Mouse (Mus musculus) CH12.LX (cell line): ENCODE measurements around the gene Pacsin1. TPM values are rescaled to one million over a fixed set of nuclear protein-coding genes. Genes with fewer than 3 reads are reported as not detected.

Experiments
- DNase-seq: peaks from one replicate; pipeline ENCODE4 v3.0.0-alpha.2; 2013; ENCODE audit errors: extremely low read depth
- H3K27ac ChIP-seq: 2 replicates; pipeline ENCODE4 v1.5.1; 2012; ENCODE audit warnings: low read depth, mild to moderate bottlenecking, control low read depth, moderate library complexity; ENCODE audit not compliant: insufficient read depth
- H3K27me3 ChIP-seq: replicated peaks from 2 replicates; pipeline ENCODE3; 2012; ENCODE audit warnings: inconsistent platforms
- H3K36me3 ChIP-seq, 2 experiments: replicated peaks in 1 of 2; 2 replicates each; pipeline versions ENCODE3 to v1.6.1; 2012; ENCODE audit warnings: inconsistent platforms in 1 of 2, low read length in 1 of 2, mild to moderate bottlenecking in 1 of 2, mixed read lengths in 1 of 2, moderate library complexity in 1 of 2; ENCODE audit not compliant: control insufficient read depth in 1 of 2, insufficient read depth in 1 of 2
- H3K4me1 ChIP-seq, 2 experiments: 2 replicates each; pipeline ENCODE4 v1.6.1; 2012; ENCODE audit warnings: inconsistent platforms in 1 of 2, moderate library complexity in 1 of 2; ENCODE audit not compliant: insufficient read depth in 2 of 2, control insufficient read depth in 1 of 2
- H3K4me2 ChIP-seq: 2 replicates; pipeline ENCODE4 v1.6.1; 2012; ENCODE audit warnings: low read depth, mild to moderate bottlenecking, control low read depth; ENCODE audit not compliant: poor library complexity, insufficient read depth, severe bottlenecking
- H3K4me3 ChIP-seq, 3 experiments: fragments of 150-350 bp in 1 of 3; sonication (generic) in 1 of 3; replicated peaks in 1 of 3; 2 replicates each; pipeline versions ENCODE3 to v1.5.1; 2011 to 2012; ENCODE audit warnings: low read depth in 2 of 3, low read length in 2 of 3, mild to moderate bottlenecking in 2 of 3, moderate library complexity in 2 of 3, control low read depth in 1 of 3, improper control_type of control experiment in 1 of 3, inconsistent platforms in 1 of 3, mixed read lengths in 1 of 3; ENCODE audit not compliant: poor library complexity in 1 of 3
- H3K79me2 ChIP-seq: replicated peaks from 2 replicates; pipeline ENCODE4 v1.6.1; 2012; ENCODE audit warnings: mild to moderate bottlenecking, moderate library complexity; ENCODE audit not compliant: control insufficient read depth, poor library complexity, insufficient read depth, severe bottlenecking; ENCODE audit errors: extremely low read depth
- H3K9ac ChIP-seq: 2 replicates; pipeline ENCODE4 v1.6.1; 2012; ENCODE audit warnings: low read depth, mild to moderate bottlenecking, control low read depth, moderate library complexity; ENCODE audit not compliant: insufficient read depth
- H3K9me3 ChIP-seq: replicated peaks from 2 replicates; pipeline ENCODE3; 2012; ENCODE audit warnings: low read length, inconsistent platforms, mixed read lengths
- BHLHE40 ChIP-seq: IDR thresholded peaks from 2 replicates; pipeline ENCODE4 v1.6.1; 2011; ENCODE audit warnings: mild to moderate bottlenecking, low read depth, low read length, improper control_type of control experiment
- CHD2 ChIP-seq: IDR thresholded peaks from 2 replicates; pipeline ENCODE4 v1.6.1; 2011; ENCODE audit warnings: low read length, improper control_type of control experiment
- CTCF ChIP-seq, 2 experiments: IDR thresholded peaks in 1 of 2; conservative IDR thresholded peaks in 1 of 2; 2 replicates each; pipeline ENCODE4 v1.5.1; 2011 to 2012; ENCODE audit warnings: low read depth in 2 of 2, low read length in 2 of 2, improper control_type of control experiment in 1 of 2, inconsistent platforms in 1 of 2, mild to moderate bottlenecking in 1 of 2, moderate library complexity in 1 of 2
- E2F4 ChIP-seq: IDR thresholded peaks from 2 replicates; pipeline ENCODE4 v1.6.1; 2011; ENCODE audit warnings: low read depth, low read length, improper control_type of control experiment; ENCODE audit not compliant: insufficient replicate concordance
- ELF1 ChIP-seq: IDR thresholded peaks from 2 replicates; pipeline ENCODE4 v1.6.1; 2014; ENCODE audit warnings: low read depth, mild to moderate bottlenecking, inconsistent platforms, low read length, improper control_type of control experiment
- EP300 ChIP-seq: IDR thresholded peaks from 2 replicates; pipeline ENCODE4 v1.6.1; 2011; ENCODE audit warnings: low read length, improper control_type of control experiment
- ETS1 ChIP-seq: conservative IDR thresholded peaks from 2 replicates; pipeline ENCODE4 v1.6.1; 2012; ENCODE audit warnings: low read depth, mild to moderate bottlenecking, inconsistent platforms, low read length, improper control_type of control experiment, moderate library complexity
- GABPA ChIP-seq: IDR thresholded peaks from 2 replicates; pipeline ENCODE4 v1.6.1; 2012; ENCODE audit warnings: low read depth, low read length, improper control_type of control experiment, inconsistent platforms; ENCODE audit not compliant: insufficient replicate concordance
- HCFC1 ChIP-seq: IDR thresholded peaks from 2 replicates; pipeline ENCODE4 v1.6.1; 2012; ENCODE audit warnings: low read depth, mild to moderate bottlenecking, inconsistent platforms, low read length, improper control_type of control experiment
- IRF4 ChIP-seq: IDR thresholded peaks from 2 replicates; pipeline ENCODE4 v1.6.1; 2014; ENCODE audit warnings: low read depth, mild to moderate bottlenecking, inconsistent platforms, low read length, improper control_type of control experiment
- JUN ChIP-seq: IDR thresholded peaks from 2 replicates; pipeline ENCODE4 v1.6.1; 2011; ENCODE audit warnings: low read depth, mild to moderate bottlenecking, low read length, improper control_type of control experiment, moderate library complexity; ENCODE audit not compliant: insufficient read depth
- MAX ChIP-seq: IDR thresholded peaks from 2 replicates; pipeline ENCODE4 v1.6.1; 2011; ENCODE audit warnings: low read length, improper control_type of control experiment
- MEF2A ChIP-seq: IDR thresholded peaks from 2 replicates; pipeline ENCODE4 v1.6.1; 2014; ENCODE audit warnings: low read depth, mild to moderate bottlenecking, inconsistent platforms, low read length, improper control_type of control experiment, borderline replicate concordance
- MXI1 ChIP-seq: IDR thresholded peaks from 2 replicates; pipeline ENCODE4 v1.6.1; 2011; ENCODE audit warnings: mild to moderate bottlenecking, low read depth, low read length, improper control_type of control experiment
- MYC ChIP-seq: IDR thresholded peaks from 2 replicates; pipeline ENCODE4 v1.6.1; 2011; ENCODE audit warnings: low read depth, mild to moderate bottlenecking, improper control_type of control experiment, low read length
- NELFE ChIP-seq: IDR thresholded peaks from 2 replicates; pipeline ENCODE4 v1.6.1; 2011; ENCODE audit warnings: low read depth, low read length, improper control_type of control experiment
- PAX5 ChIP-seq: IDR thresholded peaks from 2 replicates; pipeline ENCODE4 v1.6.1; 2012; ENCODE audit warnings: low read length, inconsistent platforms, mixed read lengths
- POLR2A ChIP-seq: IDR thresholded peaks from 2 replicates; pipeline ENCODE4 v1.6.1; 2011; ENCODE audit warnings: low read depth, mild to moderate bottlenecking, improper control_type of control experiment, low read length
- RAD21 ChIP-seq: IDR thresholded peaks from 2 replicates; pipeline ENCODE4 v1.6.1; 2011; ENCODE audit warnings: low read depth, mild to moderate bottlenecking, low read length, improper control_type of control experiment, moderate library complexity
- SMC3 ChIP-seq: IDR thresholded peaks from 2 replicates; pipeline ENCODE4 v1.6.1; 2011; ENCODE audit warnings: low read depth, low read length, improper control_type of control experiment
- TCF12 ChIP-seq: IDR thresholded peaks from 2 replicates; pipeline ENCODE4 v1.6.1; 2014; ENCODE audit warnings: low read depth, mild to moderate bottlenecking, inconsistent platforms, low read length, improper control_type of control experiment
- USF1 ChIP-seq: IDR thresholded peaks from 2 replicates; pipeline ENCODE4 v1.6.1; 2014; ENCODE audit warnings: low read depth, mild to moderate bottlenecking, inconsistent platforms, low read length, improper control_type of control experiment
- USF2 ChIP-seq: conservative IDR thresholded peaks from 2 replicates; pipeline ENCODE4 v1.6.1; 2011; ENCODE audit warnings: low read depth, low read length, improper control_type of control experiment
- ZC3H11A ChIP-seq: IDR thresholded peaks from 2 replicates; pipeline ENCODE4 v1.6.1; 2012; ENCODE audit warnings: low read depth, mild to moderate bottlenecking, inconsistent platforms, low read length, improper control_type of control experiment
- ZMIZ1 ChIP-seq: IDR thresholded peaks from 2 replicates; pipeline ENCODE4 v1.6.1; 2012; ENCODE audit warnings: low read depth, mild to moderate bottlenecking, inconsistent platforms, low read length, improper control_type of control experiment
- dilution Hi-C: fragments of 300-500 bp; cut with MboI; formaldehyde crosslinking; loops from 2 replicates; pipeline ENCODE4 v1.14.3; 2020; ENCODE audit warnings: low sequenced_read_pairs; ENCODE audit not compliant: extremely low pct_unique_long_range_greater_than_20kb, extremely low pct_ligation_motif_present
- in situ Hi-C: fragments of 300-500 bp; cut with MboI; formaldehyde crosslinking; loops from 3 replicates; pipeline ENCODE4 v1.14.3; 2019; ENCODE audit warnings: low sequenced_read_pairs, low pct_ligation_motif_present, low pct_unique_long_range_greater_than_20kb, mixed read lengths
- polyA plus RNA-seq: library from polyadenylated mRNA; unstranded; fragments of >175 nt; gene quantifications from 2 replicates; pipeline ENCODE4 v1.2.1, GENCODE M21; 2012; ENCODE audit warnings: low read depth; ENCODE audit not compliant: insufficient read length
- total RNA-seq, 2 experiments: library from RNA; depleted of rRNA; stranded (reverse); fragments of 300-350 nt in 1 of 2; fragments of >200 nt in 1 of 2; gene quantifications; 2 replicates each; pipeline ENCODE4 v1.2.3; 2012 to 2014

The Pacsin1 gene
- total and polyA plus RNA-seq, 3 experiments, result 1.9 to 14.0 (median 13.2) TPM

DNA sequence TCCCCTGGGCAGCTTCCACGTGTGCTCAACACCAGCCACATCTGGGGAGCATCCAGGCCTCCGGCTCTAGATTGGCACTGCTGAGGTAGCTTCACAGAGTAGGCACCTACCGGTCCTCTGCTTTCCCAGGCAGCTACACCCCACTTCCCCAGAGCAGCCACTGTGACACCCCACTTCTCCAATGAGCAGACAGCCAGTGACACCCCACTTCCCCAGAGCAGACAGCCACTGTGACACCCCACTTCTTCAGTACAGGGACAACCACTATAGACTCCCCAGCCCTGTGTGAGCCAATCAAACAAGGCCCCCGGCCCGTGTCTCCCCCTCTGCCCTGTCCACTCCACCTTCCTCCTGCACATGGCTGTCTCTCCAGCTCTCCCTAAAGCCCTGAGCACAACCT is 43.3 kb upstream of the Pacsin1 start:
- Histone ChIP-seq H3K27me3 (no peaks in the 10 kb centered on the region), H3K9me3 (no peaks in the 10 kb centered on the region), H3K9ac (no peak overlapping the region), H3K27ac (no peak overlapping the region), H3K79me2 (peaks cover 23% of the 10 kb centered on the region), H3K4me1 (peaks cover 0 to 16% of the 10 kb centered on the region in 2 experiments; a peak in 2 of 4 replicates), H3K4me3 (no peak overlapping the region), H3K36me3 (peaks cover 12 to 75% of the 10 kb centered on the region in 2 experiments), H3K4me2 (no peak overlapping the region)
- in situ Hi-C loops, result no loop called here
- dilution Hi-C loops, result no loop called here
- TF ChIP-seq MAX, result no peak
- TF ChIP-seq HCFC1, result no peak
- TF ChIP-seq IRF4, result no peak
- no peak for TF ChIP-seq ZMIZ1
- TF ChIP-seq MXI1, result no peak
- TF ChIP-seq CHD2, result no peak
- TF ChIP-seq POLR2A, result no peak
- no peak for TF ChIP-seq GABPA
- TF ChIP-seq EP300, result no peak
- no peak for TF ChIP-seq SMC3
- TF ChIP-seq MYC, result no peak
- no peak for TF ChIP-seq USF2
- TF ChIP-seq RAD21, result no peak
- no peak for TF ChIP-seq JUN
- TF ChIP-seq PAX5, result no peak
- TF ChIP-seq NELFE, result no peak
- DNase-seq, result no peak

DNA sequence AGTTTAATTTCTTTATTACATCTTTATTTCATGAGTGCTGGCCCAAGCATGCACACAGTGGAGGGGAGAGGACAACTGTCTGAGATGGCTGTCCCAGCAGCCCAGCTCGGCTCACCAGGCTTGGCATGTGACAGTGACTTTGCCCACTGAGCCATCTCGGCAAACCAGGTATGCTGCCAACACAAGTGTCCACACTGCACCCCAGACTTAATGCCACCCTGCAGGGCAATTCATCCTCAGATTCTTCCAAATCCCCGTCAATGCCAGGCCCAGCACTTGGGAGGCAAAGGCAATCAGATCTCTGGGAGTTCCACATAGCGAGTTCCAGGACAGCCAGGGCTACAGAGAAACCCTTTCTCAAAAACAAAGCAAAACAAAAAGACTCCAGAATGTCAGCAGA is 42.3 kb upstream of the Pacsin1 start:
- Histone ChIP-seq H3K9me3 (peaks cover 6% of the 10 kb centered on the region), H3K27me3 (no peaks in the 10 kb centered on the region), H3K36me3 (peaks cover 15 to 80% of the 10 kb centered on the region in 2 experiments), H3K4me3 (no peak overlapping the region), H3K9ac (no peak overlapping the region), H3K79me2 (peaks cover 33% of the 10 kb centered on the region), H3K4me1 (peaks cover 0 to 16% of the 10 kb centered on the region in 2 experiments; a peak in 2 of 4 replicates), H3K27ac (no peak overlapping the region), H3K4me2 (no peak overlapping the region)
- no peak for TF ChIP-seq SMC3
- TF ChIP-seq E2F4, result no peak
- no peak for TF ChIP-seq ETS1
- TF ChIP-seq MEF2A, result no peak
- TF ChIP-seq USF1, result no peak
- TF ChIP-seq JUN, result no peak
- no peak for TF ChIP-seq BHLHE40
- TF ChIP-seq ZC3H11A, result no peak
- no peak for TF ChIP-seq TCF12
- no peak for TF ChIP-seq RAD21
- no peak for TF ChIP-seq EP300
- TF ChIP-seq ZMIZ1, result no peak
- TF ChIP-seq CTCF (conservative IDR thresholded peaks at IDR 0.05 in 1 of 2, IDR thresholded peaks at IDR 0.05 in 1 of 2; ENCODE audit: low read depth in 2 of 2, low read length in 2 of 2), result no peak
- no peak for TF ChIP-seq ELF1
- dilution Hi-C loops, result no loop called here
- DNase-seq, result no peak
- in situ Hi-C loops, result no loop called here
